Mouse (Mus musculus): ENCODE measurements around the gene Slc3a1.

Slc3a1 gene

DNA sequence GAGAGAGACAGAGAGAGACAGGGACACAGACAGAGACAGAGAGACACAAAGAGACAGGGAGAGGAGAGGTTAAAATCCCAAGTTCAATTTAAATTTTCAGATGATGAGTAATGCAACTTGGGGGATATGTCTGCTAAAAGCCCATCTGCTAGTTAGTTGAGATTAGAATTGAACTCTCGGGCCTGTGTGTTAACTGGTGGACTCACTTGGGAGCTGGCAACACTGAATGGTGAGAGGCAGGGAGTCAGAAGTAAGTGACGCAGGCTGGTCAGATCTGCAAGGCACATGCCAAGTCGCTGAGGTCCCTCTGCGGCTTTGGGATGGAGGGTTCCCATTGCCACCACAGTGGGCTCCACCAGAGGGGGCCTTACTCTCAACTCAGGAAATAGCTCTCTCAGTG, 10.1 kb downstream of the Slc3a1 start:
- no peak for DNase-seq

DNA sequence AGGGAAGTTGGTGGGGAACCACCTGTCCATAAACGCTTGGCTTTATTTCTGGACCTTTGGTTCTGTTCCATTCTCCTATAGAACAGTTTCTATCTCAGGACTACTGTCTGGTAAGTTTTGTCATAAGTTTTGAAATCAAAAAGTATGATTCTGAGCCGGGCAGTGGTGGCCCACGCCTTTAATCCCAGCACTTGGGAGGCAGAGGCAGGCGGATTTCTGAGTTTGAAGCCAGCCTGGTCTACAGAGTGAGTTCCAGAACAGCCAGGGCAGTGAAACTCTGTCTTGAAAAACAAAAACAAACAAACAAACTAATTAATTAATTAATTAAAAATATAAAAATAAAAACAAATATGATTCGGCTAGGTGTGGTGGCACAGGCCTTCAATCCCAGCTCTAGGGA, 10.6 kb downstream of the Slc3a1 start:
- no peak for DNase-seq

DNA sequence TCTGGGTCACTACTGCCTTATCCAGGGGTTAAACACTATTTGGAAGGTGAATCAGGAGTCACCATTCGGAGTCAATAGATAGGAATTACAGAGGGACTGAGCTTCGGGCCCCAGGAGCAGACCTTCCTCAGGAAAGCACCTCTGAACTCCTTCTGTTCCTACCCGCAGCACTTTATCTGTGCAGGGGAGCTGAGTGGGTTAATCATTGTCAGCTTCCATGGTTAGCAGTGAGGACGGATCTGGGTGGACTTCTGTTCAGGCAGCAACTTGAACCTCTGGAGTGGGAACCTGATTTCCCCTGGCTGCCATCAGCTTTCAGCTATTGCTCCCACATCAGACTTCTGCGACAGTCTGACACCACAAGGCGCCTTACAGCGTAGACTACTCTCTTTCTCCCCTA, 12.7 kb downstream of the Slc3a1 start:
- peak; percentile 75 to 88 for DNase-seq

DNA sequence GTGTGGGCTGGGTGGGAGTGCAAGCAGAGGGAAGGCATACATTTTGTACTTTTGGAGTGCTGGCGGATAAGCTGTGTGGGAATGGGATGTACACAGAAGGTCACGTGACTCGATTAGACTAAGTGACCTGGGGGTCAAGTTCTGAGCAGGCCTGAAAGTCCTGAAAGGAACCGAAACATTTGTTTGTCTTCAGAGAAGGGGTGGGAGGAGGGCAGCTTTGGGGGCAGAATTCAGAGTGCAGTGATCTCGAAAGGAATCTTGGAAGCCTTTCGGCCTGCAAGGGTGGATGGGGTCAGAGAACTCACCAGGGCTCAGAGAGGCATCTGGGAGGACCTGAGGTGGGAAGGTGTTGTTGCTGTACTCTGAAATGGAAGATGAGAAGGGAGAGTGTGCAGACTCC, 14.2 kb downstream of the Slc3a1 start:
- peak; percentile 75 to 92 for DNase-seq

DNA sequence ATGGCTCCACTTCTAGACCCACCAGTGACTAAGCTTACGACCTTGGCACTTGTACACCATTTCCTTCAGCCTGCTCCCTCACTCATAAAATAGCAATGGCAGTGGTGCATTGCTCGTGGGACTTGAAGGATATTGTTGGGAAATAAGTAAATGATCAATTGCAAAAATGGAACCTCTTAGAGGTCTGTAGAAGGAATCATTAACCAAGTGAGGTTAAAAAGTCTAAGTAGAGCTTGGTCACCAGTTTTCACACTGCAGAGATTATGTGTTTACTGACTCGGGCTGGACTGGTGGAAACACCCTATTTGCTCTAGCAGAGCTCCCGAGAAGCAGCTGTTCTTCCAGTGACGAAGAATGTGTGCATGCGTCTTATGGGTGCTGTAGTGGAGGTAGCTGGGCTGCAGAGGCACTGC, 15.2 kb downstream of the Slc3a1 start:
- peak; percentile 52 to 78 for DNase-seq

DNA sequence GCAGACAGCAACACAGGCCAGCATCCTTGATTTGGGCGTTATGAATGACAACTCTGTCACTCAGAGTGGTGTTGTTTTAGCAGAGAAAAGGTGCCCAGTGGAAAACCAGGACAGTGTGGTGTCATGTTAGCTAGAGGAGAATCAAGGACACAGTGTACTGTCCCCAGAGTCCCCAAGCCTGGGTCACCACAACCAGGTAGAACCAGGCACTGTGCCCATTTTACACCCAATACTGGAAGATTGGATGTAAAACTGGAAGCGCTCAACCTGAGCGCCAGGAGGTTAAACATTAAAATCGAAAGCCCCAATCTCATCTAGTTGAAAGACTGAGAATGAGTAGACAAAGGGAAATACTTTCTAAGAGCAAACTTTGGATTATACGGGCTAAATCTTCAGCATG, 16.3 kb downstream of the Slc3a1 start:
- peak; percentile 79 to 87 for DNase-seq

DNA sequence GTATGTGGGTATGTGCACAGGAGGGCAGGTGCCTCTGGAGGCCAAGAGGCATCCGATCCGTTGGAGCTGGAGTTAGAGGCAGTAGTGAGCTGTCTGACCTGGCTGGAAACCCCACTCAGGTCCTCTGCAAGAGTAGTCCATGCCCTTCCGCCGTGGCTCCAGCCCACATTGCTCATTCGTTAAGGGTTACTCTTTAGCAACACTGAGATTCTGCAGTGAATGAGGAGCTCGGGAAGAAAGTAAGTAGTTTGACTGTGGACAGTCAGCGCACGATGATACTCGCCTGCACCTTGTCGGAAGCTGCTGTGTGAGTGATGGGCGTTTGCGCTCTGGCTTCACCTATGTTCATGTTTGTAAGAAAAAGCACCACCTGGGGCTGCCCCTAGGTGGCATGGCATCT, 17.0 kb downstream of the Slc3a1 start:
- DNase-seq, result peak in 1 of 2 experiments; percentile 53

DNA sequence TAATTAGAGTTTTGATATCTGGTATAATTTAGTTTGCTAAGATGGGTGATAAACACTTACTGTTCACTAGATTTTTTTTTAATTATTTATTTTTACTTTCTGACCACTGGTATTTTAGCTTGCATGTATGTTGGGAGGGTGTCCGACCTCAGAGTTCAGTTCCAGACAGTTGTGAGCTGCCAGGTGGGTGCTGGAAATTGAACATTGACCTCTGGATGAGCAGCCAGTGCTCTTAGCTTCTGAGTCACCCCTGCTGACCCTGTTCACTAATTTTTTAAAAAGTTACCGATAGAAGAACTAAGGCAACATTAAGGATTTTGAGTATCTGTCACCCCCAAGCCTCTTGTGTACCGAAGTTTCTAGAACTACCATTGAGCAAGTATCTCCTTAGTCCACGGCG, 20.2 kb downstream of the Slc3a1 start:
- DNase-seq, result peak in 1 of 2 experiments; percentile 68

DNA sequence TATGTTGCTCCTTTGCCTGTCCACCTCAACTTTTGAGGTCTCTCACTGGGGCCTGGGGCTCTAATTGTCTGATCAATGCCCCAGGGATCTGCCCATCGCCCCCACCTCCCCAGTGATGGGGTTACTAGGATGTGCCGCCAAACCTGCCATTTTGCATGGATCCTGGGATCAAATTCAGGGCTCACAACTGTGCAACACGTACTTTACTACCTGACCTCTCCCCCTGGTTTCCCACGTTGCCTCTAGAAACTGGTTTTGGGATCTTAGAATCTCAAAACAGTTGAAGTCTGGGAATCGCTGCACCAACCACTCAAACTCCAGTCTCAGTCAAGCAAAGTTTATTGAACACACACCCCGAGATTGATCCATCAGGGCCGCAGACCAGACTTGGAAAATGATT, 30.1 kb downstream of the Slc3a1 start:
- DNase-seq, result peak in 1 of 2 experiments; percentile 29

DNA sequence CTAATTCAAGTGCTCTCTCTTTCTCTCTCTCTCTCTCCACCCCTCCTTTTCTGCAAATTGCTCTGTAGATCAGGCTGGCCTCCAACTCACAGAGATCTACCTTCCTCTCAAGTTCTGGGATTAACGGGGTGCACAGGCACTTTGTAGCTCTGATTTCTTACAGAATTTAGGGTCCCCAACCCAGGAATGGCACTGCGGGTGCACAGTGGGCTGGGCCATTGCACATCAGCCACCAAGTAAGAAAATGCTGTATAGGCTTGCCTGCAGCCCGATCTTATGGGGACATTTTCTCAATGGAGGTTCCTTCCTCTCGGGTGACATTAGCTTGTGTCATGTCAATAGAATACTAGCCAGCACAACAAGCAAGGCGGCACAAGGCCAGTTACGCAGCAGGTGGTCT, 31.0 kb downstream of the Slc3a1 start:
- peak in 1 of 2 experiments; percentile 9 for DNase-seq

DNA sequence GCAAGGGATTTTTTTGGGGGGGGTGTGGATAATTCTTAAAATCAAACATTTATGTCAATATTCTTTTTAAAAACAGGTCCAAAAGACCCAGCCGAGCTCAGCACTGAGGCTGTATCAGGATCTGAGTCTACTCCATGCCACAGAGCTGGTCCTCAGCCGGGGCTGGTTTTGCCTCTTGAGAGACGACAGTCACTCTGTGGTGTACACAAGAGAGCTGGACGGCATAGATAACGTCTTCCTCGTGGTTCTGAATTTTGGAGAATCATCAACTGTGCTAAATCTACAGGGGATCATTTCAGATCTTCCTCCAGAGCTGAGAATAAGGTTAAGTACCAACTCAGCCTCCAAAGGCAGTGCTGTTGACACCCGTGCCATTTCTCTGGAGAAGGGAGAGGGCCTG, 35.4 kb downstream of the Slc3a1 start:
- DNase-seq, result no peak

DNA sequence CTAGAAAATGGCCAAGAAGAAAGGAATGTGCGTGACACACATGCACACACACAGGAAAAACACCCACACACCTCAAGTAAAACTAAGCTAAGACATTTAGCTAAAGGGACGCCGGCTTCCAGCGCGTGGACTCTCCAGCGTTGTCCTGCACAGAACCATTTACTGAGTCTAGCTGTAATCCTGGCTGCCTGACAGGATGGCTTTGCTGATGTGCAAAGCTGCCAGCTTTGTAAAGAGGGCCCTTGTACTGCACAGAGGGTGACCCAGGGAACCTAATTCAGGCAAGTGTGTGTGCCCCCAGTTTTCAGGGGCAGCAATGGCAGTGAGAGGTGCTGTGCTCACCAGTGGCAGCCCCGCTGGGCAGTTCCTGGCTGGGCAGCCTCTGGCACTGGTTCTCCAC, 39.2 kb downstream of the Slc3a1 start:
- DNase-seq, result no peak

DNA sequence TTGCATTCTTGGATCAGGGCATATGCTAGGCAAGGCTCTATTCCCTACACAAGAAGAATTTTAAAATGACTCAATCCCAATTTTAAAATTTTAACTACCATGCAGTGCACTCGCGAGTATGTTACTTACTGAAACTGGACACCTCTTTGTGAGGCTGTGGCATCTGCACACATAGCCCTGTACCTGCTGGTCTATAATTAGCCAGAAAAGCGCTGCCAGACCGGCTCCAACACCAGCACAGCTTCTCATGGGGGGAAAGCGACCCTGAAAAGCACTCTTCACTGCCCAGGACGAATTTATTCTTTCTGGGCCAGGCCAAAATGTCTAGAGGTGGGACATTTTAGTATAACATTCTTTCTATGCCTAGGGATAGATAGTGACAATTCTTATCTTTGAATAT, 42.5 kb downstream of the Slc3a1 start:
- no peak for DNase-seq

DNA sequence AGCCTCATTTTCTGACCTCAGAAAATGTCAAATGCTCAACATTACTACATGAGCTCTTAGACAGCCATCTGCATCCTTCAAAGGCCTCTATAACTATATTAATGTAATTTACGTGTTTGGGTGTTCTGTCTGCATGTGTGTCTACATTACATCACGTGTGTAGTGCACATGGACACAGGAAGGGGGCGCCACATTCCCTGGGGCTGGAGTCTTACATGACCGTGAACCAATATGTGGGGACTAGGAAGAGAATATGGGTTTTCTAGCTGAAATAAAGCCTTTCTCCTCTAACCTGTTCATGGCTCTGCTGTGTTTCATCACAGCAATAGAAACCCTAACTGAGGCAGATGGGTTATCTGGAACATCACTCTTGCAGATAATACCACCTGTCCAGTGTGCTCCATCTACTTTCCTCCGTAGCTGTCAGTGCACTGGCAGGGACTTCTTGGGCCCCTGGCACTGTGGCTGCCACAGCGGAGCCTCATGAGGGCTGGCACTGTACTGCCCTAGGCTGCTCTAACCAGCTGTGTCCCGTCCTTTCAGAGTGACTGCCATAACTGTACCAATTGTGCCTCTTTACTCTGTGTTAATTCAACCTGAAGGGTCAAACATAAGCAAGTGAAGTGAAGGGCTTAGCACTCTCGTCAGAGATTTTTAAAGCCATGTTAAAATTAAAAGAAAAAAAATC, 43.1 kb downstream of the Slc3a1 start:
- no peak for DNase-seq

DNA sequence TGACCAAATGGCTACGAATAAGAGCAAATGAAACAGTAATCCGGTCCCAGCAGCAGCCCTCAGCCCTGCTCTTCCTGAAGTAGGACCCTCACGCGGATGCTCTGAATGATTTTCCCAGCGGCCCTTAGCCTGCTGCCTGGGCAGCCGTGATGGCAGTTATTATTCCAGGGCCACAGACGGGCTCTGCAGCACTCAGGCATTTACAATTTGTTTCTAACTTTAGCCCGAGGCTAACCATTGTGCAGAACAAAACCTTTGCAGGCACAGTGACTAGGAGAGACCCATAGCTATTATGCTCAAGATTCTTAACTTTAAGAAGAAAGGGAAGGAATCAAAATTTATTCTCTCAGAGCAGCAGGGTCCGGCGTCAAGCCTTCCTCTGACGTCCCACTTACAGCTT, 44.2 kb downstream of the Slc3a1 start:
- DNase-seq, result no peak

DNA sequence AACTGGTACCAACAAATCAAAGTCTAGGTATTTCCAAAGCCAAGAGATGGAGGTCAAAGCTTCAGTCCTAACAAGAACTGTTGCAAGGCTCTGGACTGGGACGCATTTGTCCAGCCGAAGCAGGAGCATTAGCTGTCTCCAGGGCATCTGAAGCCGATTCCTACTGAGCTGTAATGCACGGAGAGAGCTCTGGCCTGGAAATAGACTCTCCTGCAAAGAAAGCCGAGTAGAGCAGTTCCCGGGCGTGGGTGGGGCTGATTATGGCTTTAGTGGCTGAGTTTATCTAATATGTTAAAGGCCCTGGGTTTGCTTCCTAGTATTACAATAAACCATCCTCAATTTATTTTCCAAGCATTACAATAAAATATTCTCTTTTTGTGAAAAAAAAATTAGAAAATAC, 45.0 kb downstream of the Slc3a1 start:
- DNase-seq, result no peak

DNA sequence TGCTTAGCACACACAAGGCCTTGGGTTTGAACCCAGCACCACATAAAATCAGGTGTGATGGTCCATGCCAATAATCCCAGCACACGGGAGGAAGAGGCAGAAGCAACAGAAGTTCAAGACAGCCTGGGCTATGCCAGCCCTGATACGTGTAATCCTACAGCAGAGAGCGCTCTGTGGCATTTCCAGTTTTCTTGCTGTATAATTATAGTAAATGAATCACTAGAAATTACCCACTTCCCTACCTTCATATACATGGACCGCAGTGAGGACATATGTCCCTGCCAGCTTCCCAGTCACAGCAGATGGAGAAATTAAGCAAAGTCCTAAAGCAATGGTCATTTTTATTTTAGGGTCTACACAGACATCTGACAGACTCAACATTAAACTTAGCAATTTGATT, 45.9 kb downstream of the Slc3a1 start:
- no peak for DNase-seq

DNA sequence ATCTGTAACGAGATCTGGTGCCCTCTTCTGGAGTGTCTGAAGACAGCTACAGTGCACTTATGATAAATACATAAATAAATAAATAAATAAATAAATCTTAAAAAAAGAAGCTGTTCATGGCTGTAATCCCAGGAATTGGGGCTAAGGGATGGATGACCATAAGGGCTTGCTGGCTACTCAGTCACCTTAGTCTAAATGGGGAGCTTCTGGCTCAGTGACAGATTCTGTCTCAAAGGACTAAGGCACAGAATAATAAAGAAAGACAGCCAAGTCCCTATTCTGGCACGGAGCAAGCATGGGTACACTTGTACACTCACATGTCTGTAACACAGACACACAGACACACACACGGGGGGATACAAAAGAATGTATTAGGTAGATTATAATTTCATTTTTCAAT, 51.1 kb downstream of the Slc3a1 start:
- no peak for DNase-seq

DNA sequence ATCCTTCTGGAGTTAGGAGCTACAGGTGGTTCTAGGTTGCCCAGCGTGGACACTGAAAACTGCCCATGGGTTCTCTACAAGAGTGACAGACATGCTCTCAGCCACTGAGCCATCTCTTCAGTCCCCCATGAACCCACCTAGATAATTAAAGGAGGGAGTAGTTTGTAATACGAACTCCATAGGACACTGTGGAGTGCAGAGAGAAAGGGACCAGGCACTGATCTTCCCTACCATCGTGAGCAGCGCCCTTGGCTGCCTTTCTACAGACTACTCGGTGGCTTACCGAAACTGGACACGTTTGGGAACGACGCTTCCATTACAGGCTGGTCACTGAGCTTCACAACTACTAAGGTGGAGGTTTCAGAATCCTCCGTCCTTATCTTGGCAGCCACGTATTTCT, 52.6 kb downstream of the Slc3a1 start:
- no peak for DNase-seq

DNA sequence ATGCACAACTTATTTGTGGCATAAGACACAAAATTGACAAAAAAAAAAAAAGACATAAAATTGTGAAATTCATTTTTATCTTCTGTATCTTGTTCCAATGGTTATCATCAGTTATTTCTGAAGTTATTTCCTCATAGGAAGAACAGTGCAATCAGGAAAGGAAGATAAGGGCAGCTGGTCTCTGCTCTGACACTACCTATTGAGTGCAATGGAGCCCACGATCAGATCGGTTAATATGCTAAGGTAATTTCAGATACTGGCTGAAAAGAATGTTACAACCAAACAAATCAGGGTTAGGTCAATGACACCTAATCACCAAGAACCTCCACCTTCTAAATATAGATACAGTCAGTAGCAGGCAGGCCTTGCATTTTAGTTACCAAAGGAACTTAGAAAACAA, 57.2 kb downstream of the Slc3a1 start:
- DNase-seq, result no peak

DNA sequence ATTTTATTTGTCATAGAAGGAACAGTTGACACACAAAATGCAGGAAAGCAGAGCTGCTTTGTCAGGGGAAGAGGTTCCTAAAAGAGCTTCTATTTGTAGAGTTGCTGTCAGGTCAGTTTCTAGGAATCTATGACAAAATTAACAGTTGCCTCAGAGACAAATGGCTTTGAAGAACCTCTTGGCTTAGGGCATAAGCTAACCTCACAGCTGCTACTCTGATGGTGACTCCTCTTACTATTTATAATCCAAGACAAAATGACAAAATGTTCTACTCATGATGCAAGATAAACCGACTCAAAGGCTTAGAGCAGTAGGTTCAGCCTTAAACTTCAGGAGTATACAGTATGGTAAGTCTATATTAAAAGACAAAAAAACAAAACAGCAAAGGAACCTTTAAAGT, 58.3 kb downstream of the Slc3a1 start:
- no peak for DNase-seq

DNA sequence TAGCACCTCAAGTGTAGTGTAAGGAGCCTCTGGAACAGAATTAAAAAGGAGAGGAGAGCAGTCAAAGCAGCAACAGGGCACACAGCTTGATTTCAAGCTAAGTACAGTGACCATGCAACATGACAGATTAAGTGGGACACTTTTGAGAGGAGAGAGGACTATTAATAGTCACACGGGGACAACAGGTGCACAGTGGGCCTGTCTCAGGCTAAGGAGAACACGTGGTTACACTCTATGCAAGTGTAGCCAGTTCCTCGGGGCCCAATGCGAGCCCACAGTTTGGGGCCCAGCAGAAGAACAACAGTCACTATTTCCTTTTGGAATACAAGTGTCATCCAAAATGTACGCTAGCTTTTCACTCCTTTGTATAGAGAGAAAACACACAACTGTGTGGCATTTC, 59.4 kb downstream of the Slc3a1 start:
- no peak for DNase-seq

DNA sequence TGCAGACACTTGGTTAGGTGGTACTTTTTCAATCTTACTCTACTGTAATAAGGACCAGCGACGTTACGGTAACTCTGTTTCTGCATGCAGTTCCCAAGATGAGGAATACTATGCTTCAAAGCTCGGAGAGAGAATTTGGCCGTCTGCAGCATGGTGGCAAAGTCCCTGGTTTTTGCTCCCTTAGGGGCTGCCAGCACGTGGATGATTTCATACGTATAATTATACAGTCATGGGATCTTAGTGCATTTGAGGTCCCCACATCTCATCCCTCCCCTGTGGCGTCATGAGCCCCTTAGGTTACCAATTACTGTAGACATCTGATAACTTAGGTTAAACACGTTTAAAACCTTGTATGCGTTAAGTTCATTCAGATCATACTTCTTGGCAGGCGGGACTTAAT, 60.2 kb downstream of the Slc3a1 start:
- DNase-seq, result no peak

DNA sequence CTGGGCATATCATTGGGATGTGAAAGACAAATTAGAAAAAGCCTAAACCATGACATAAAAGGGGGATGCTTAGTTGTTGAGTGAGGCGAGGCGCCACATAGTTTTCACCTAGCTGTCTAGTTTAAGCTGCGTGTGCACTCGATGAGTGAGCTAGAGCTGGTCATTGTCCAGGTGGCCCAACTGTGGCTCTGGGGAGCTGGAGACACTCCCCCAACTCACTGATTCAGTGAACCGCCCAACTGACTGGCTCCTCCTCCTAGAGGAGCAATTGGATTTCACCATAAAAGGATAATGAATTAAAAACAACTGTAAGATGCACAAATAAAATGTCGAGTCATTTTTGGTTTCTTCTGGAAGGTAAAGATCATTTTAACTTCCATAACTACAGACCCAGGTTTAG, 60.8 kb downstream of the Slc3a1 start:
- DNase-seq, result no peak

DNA sequence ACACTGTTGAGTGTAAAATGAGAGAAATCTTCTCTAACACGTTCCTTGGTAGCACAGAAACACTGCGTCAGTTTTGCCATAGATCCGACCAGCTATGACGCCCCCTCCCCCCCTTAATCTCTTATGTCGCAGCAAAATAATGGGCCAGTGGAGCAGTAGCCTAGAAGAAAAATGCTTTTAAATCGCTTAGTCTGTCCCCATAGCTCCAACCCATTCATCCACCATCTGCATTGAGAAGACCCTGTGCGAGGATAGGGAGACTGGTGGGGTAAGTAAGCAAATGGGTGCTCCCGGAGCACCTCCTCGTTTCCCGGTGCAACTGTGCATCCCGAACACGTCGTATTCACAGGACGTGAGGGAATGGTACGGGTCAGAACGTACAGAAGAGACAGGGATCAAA, 61.4 kb downstream of the Slc3a1 start:
- DNase-seq, result no peak

Measured in kidney, postnatal 25 days (tissue).